Mouse (Mus musculus): ENCODE measurements around the gene Arhgef10l. TPM values are rescaled to one million over a fixed set of nuclear protein-coding genes. Genes with fewer than 3 reads are reported as not detected.

The Arhgef10l gene
- polyA plus RNA-seq, 1 experiment: 14.2 TPM

GRCm38 (mm10) chr4:140701049-140701715, 35.4 kb upstream of the Arhgef10l start:
- Histone ChIP-seq H3K27me3 (ENCODE audit: control insufficient read depth, insufficient read depth, low read length) (no peaks in the 10 kb centered on the region), H3K27ac (ENCODE audit: insufficient read depth, low read depth, low read length) (peak overlapping the region; percentile 79), H3K4me1 (ENCODE audit: control insufficient read depth, insufficient read depth, insufficient read length, low read length) (peaks cover 4% of the 10 kb centered on the region), H3K36me3 (ENCODE audit: control insufficient read depth, insufficient read depth, low read length) (no peaks in the 10 kb centered on the region), H3K4me3 (ENCODE audit: low read depth, low read length) (peak overlapping the region; percentile 86)
- WGBS: 1% methylated on average over 61 of the region's 61 CpGs
- TF ChIP-seq CTCF (IDR thresholded peaks at IDR 0.05; ENCODE audit: extremely low read depth, insufficient read length, insufficient replicate concordance, low read depth, low read length) (peak; percentile 60; the same call in 1 of the 2 replicates), POLR2A (IDR thresholded peaks at IDR 0.05; ENCODE audit: low read depth, low read length) (peak; percentile 30; the same call in 1 of the 2 replicates)

DNA sequence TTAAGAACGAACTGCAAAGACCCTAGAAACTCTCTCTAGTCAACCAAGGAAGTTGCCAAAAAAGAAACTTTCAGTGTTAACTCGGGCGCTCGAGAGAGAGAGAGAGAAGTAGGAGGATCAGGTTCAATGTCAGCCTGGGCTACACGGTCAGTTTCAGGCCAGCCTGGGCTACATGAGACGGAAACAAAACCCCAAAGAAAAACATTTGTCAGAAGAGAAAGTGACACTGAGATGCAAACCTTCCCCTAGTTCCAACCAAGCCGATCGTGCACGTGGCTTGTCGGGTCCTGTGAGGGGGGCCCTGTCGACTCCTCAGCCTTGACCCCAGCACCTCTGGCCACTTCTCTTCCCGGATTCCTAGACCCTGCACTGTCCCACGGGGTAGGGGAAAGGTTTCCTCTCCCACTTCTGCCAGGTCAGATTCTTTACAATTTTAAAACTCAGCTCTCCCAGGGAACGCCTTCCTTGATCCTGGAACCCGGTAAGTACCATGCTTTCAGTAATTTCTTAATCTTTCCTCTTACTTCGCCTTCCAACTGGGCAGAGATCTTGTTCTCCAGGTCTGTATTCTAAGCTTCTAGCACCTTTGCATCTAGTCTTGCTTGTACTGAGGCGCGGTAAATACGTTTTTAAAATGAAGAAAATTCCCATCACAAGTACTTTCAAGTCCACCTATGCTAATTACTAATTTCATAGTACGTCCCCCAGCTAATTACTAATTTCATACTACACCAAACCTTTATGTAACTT, 34.6 kb upstream of the Arhgef10l start, which contains the start of gene Rcc2:
Gene Rcc2, plus strand, starts transcription at position 273 of the 750 bp plus-strand sequence.
- Histone ChIP-seq H3K36me3 (ENCODE audit: control insufficient read depth, insufficient read depth, low read length) (no peaks in the 10 kb centered on the region), H3K4me3 (ENCODE audit: low read depth, low read length) (peak within 1 kb of the TSS; percentile 86), H3K27me3 (ENCODE audit: control insufficient read depth, insufficient read depth, low read length) (no peaks in the 10 kb centered on the region), H3K27ac (ENCODE audit: insufficient read depth, low read depth, low read length) (peak within 1 kb of the TSS; percentile 79), H3K4me1 (ENCODE audit: control insufficient read depth, insufficient read depth, insufficient read length, low read length) (peaks cover 4% of the 10 kb centered on the region)
- 11% methylated on average over 20 of the region's 20 CpGs for WGBS
- TF ChIP-seq POLR2A (IDR thresholded peaks at IDR 0.05; ENCODE audit: low read depth, low read length) (no peak), CTCF (IDR thresholded peaks at IDR 0.05; ENCODE audit: extremely low read depth, insufficient read length, insufficient replicate concordance, low read depth, low read length) (no peak)

- H3K27me3 ChIP-seq (ENCODE audit: control insufficient read depth, insufficient read depth, low read length): no peaks in the 10 kb centered on the region
Observed at GRCm38 (mm10) chr4:140699441-140700127, 33.8 kb upstream of the Arhgef10l start.

GRCm38 (mm10) chr4:140695675-140696585, 30.1 kb upstream of the Arhgef10l start:
- no peaks in the 10 kb centered on the region for H3K27me3 ChIP-seq (ENCODE audit: control insufficient read depth, insufficient read depth, low read length)
- no peak overlapping the region for H3K4me3 ChIP-seq (ENCODE audit: low read depth, low read length)
- H3K4me1 ChIP-seq (ENCODE audit: control insufficient read depth, insufficient read depth, insufficient read length, low read length): peaks cover 4% of the 10 kb centered on the region
- no peak overlapping the region for H3K27ac ChIP-seq (ENCODE audit: insufficient read depth, low read depth, low read length)
- TF ChIP-seq CTCF (IDR thresholded peaks at IDR 0.05; ENCODE audit: extremely low read depth, insufficient read length, insufficient replicate concordance, low read depth, low read length) (no peak), POLR2A (IDR thresholded peaks at IDR 0.05; ENCODE audit: low read depth, low read length) (no peak)
- WGBS: 58% methylated on average over 14 of the region's 14 CpGs
- H3K36me3 ChIP-seq (ENCODE audit: control insufficient read depth, insufficient read depth, low read length): no peaks in the 10 kb centered on the region

More at GRCm38 (mm10) chr4:140699441-140700127, 33.8 kb upstream of the Arhgef10l start:
- H3K4me1 ChIP-seq (ENCODE audit: control insufficient read depth, insufficient read depth, insufficient read length, low read length): peaks cover 4% of the 10 kb centered on the region
- TF ChIP-seq POLR2A (IDR thresholded peaks at IDR 0.05; ENCODE audit: low read depth, low read length) (no peak), CTCF (IDR thresholded peaks at IDR 0.05; ENCODE audit: extremely low read depth, insufficient read length, insufficient replicate concordance, low read depth, low read length) (no peak)
- peak overlapping the region; percentile 45 for H3K4me3 ChIP-seq (ENCODE audit: low read depth, low read length)
- peak overlapping the region; percentile 38 for H3K27ac ChIP-seq (ENCODE audit: insufficient read depth, low read depth, low read length)
- H3K36me3 ChIP-seq (ENCODE audit: control insufficient read depth, insufficient read depth, low read length): no peaks in the 10 kb centered on the region
- WGBS: 4% methylated on average over 29 of the region's 29 CpGs

- no peaks in the 10 kb centered on the region for H3K27me3 ChIP-seq (ENCODE audit: control insufficient read depth, insufficient read depth, low read length)
- H3K36me3 ChIP-seq (ENCODE audit: control insufficient read depth, insufficient read depth, low read length): no peaks in the 10 kb centered on the region
- H3K27ac ChIP-seq (ENCODE audit: insufficient read depth, low read depth, low read length): no peak overlapping the region
- 86% methylated on average over 7 of the region's 7 CpGs for WGBS
- H3K4me3 ChIP-seq (ENCODE audit: low read depth, low read length): no peak overlapping the region
- no peaks in the 10 kb centered on the region for H3K4me1 ChIP-seq (ENCODE audit: control insufficient read depth, insufficient read depth, insufficient read length, low read length)
- TF ChIP-seq CTCF (IDR thresholded peaks at IDR 0.05; ENCODE audit: extremely low read depth, insufficient read length, insufficient replicate concordance, low read depth, low read length) (no peak), POLR2A (IDR thresholded peaks at IDR 0.05; ENCODE audit: low read depth, low read length) (no peak)
Observed at GRCm38 (mm10) chr4:140695146-140695545, 29.3 kb upstream of the Arhgef10l start.

DNA sequence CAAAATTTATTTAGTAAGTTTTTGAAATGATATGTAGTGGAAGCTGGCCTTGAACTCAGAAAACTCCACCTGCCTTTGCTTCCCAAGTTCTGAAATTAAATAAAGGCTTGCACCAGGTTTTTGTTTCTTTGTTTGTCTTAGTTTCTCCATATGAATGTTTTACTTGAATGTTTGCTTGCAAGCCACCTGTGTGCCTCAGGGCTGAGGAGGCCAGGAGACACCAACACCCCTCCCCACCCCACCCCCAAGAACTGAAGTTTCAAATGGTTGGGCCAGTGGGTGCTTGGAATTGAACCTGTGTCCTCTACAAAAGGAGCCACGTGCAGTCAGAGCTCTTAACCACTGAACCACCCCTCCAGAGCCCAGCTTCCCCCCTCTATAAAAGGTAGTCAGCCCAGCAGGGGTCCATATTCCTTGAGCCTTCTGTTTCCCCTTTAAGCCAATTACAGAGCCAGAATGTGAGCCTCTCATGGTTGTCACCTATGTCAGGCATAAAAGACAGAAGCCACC, 28.8 kb upstream of the Arhgef10l start:
- H3K4me1 ChIP-seq (ENCODE audit: control insufficient read depth, insufficient read depth, insufficient read length, low read length): no peaks in the 10 kb centered on the region
- no peaks in the 10 kb centered on the region for H3K36me3 ChIP-seq (ENCODE audit: control insufficient read depth, insufficient read depth, low read length)
- H3K4me3 ChIP-seq (ENCODE audit: low read depth, low read length): no peak overlapping the region
- WGBS: 56% methylated on average over 1 of the region's 1 CpGs
- H3K27me3 ChIP-seq (ENCODE audit: control insufficient read depth, insufficient read depth, low read length): no peaks in the 10 kb centered on the region
- H3K27ac ChIP-seq (ENCODE audit: insufficient read depth, low read depth, low read length): no peak overlapping the region
- no peak for TF ChIP-seq CTCF (IDR thresholded peaks at IDR 0.05; ENCODE audit: extremely low read depth, insufficient read length, insufficient replicate concordance, low read depth, low read length)
- TF ChIP-seq POLR2A (IDR thresholded peaks at IDR 0.05; ENCODE audit: low read depth, low read length): no peak
